Mouse (Mus musculus) R1 (cell line): ENCODE measurements at regions not wholly inside any gene's neighbourhood (a gene's known extent, or its start where the extent isn't known, plus 50 kb on each side); places are given as distances from the start of the nearest gene placed in this dataset.
A peak's percentile ranks its signal among the peaks of the same experiment; 100 is the strongest.

Source experiments
- DNase-seq: peaks from one replicate; pipeline ENCODE4 v3.0.0-alpha.2; 2018; ENCODE audit warnings: low read depth, low spot score

DNA sequence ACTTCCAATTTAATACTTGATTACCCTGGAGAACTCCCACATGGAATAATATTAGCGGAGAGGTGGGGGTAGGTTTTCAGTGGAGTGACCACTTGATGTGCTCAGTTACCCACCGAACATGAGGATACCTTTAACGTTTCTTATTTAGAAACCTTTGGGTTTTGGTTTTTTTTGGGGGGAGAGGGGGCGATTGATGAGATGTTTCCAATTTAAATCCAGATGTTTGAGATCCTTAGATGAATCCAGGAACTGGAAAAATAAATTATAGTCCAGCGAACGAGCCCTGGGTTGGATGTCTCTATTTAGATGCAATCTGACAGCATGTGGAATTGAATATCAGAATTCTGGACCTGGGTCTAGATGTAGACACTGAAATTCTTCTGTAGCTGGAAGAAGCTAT is 393.4 kb downstream of the Cd83 start:
- DNase-seq, result no peak

GRCm38 (mm10) chr13:44180384-44180783 is 395.8 kb downstream of the Cd83 start:
- no peak for DNase-seq

- DNase-seq, result peak; percentile 47
Observed at GRCm38 (mm10) chr13:44182544-44183191, 398.1 kb downstream of the Cd83 start.

GRCm38 (mm10) chr13:44195365-44195764 is 410.8 kb downstream of the Cd83 start:
- DNase-seq, result no peak

DNA sequence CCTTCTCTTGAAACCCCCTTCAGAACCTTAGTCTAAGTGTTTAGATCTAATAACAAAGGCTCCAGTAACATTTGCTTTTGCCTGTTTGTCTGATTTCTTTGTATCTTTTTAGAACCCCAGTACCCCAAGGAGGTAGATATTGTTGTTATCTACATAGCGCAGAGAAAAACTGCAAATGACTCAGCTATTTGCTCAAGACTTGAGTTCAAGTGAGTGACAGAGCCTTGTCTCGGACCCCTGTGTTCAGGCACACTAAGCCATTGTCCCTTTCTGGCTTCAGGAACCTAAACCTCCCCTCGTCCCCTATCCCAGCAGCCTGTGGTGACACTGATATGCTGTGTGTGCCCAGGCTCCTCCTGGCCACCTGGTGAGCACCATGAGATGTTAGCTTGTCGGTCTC is 421.5 kb downstream of the Cd83 start:
- DNase-seq, result peak; percentile 6

DNA sequence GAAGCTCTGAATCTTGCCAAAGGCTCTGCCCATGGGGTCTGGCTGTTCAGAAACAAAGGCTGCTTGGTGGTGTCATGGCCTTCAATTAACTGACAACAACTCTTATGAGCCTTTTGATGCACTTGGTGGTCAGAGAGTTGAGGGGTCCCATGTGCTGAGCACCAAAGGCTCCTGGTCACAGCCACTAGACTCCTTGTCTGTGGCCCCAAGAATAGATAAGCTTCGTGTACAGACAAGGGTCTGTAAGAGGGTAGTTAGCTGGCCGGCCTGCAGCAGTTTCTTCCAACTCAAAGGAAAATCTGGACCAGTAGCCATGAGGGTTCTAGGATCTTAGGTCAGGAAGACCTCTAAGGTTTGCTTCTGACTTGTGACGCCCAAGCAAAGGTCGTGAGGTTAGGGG is 421.9 kb downstream of the Cd83 start:
- DNase-seq, result no peak

DNA sequence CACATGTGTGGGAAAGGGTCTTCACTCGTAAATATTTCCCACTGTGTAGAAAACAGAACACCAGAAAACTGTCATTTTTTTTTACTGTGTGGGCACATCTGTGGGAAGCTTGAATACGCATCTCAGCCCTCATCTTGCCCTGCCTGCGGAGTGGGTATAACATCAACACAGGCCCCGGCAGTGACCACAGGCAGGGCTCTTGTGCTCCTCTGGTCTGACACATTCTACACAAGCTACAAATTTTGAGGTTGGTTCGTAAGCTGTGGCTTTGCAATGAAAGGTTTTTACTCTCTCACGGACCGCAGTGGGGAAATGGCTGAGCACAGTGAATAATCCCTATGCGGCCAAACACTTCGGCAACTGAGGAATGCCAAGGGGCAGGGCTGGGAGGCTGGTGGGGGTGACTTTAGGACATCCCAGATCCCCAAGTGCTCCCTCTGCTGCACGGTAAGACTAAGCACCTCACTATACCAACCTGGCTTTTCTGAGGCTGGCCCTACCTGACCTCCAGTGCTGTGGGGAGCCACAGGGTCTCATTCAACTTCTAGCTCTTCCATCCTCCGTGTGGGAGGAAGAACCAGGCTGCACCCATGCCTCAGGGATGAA is 422.9 kb downstream of the Cd83 start:
- peak; percentile 39 for DNase-seq

GRCm38 (mm10) chr13:44209036-44209435 is 424.5 kb downstream of the Cd83 start:
- no peak for DNase-seq

DNA sequence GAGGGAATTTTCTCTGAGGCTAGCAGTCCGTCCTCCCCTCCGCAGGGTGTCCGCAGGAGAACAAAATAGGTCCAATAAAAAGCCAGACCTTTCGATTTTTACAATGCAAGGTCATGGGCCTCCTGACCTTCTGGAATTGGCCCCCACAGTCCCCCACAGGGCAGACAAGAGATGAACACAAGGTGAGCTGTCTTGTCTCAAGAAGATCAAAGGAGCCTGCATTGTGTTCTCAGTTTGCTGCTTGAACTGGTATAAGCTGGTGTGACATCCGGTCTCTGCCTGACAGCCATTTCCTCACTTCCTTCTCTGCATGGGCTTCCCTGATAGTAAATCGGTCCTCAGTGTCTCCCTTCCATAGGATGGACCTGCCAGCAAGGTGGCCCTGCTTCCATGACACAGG is 425.5 kb downstream of the Cd83 start:
- peak; percentile 78 for DNase-seq

DNA sequence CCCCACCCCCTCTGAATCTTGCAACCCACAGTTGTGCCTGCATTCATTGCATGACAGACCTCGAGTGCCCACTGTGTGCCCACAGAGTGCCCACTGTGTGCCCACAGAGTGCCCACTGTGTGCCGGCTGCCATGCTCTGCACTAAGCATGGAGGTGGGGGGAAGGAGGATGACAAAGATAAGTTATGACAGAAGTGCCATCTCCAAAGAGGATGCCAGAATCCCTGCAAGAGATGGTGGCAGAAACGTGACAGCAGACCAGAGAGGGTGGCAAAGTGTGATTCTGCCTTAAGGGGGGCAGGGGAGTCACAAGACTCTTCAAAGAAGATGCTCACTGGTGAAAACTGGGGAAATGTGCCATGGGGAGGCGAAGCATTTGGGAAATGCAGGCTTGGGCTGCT is 427.8 kb downstream of the Cd83 start:
- DNase-seq, result no peak

GRCm38 (mm10) chr13:44212936-44213335 is 428.4 kb downstream of the Cd83 start:
- no peak for DNase-seq

DNA sequence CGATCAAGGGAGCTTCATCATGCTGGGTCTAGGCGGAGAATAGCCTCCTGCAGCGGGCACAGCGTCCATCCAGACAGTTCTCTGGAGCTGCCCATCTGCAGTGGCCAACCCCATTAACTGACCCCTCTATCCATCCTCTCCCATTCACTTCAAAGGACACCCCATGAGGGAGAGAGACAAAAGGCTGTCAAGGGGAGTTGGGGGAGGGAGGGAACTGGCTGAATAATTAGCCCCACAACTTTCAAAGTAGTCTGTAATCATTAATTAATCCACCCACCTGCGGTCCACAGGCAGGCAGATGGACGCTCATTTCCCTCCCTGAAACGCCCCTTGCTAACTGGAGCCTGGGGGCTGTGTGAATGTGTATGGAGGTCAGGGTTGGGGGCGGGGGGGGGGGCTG is 433.7 kb downstream of the Cd83 start:
- no peak for DNase-seq

GRCm38 (mm10) chr13:44221721-44222120 is 437.1 kb downstream of the Cd83 start:
- DNase-seq, result no peak

DNA sequence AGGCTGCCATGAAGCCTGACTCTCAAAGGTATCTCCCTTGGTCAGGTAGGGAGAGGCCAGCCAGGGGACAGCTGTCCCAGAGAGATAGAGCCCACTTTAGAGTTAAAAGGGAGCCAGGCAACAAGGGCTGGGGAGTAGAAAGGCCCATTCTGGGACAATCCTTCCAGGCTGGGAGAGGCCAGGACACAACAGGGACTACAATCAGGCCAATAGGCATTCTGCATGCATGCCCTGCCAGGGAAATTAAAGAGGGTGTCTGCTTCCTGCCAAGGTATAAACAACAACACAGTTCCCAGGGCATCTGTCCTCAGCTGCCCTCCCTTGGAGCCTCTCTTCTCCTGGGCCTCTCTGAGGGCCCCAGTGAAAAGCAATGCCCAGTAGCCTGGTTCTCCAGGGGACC is 437.8 kb downstream of the Cd83 start:
- no peak for DNase-seq

DNA sequence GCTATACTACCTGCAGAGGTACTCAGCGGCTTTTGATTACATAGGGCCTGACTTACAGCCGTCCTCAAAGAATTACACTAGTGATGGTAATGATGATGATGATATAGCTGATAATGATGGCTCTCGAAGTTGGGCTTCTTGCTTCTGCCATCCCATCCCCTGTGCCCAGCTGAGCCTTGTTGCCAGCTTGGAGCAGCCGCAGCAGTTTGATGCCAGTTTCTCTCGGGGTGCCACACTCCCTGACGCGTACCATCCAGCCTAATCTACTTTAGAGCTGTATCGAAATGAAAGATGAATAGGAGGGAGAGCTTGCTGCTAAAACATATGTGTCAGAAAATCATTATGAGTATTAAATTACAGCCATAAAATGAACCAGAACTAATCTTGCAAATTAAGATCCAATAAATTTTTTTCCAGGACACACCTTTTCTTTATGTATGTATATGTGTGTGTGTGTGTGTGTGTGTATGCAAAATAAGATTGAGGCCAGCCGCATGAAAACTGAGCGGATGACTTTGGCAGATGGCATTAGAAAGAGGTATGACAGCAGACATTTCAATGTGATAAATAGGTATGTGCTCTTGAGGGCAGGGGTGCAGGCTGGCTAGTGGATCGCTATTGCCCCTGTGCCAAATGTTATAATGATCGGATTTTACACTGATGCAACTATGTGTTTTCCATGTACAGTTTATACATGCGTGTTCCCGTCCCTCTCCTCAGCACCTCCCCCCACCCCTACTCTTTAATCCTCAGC is 443.3 kb downstream of the Cd83 start:
- no peak for DNase-seq

- DNase-seq, result peak; percentile 34
Observed at GRCm38 (mm10) chr13:44228540-44229135, 444.1 kb downstream of the Cd83 start.

- no peak for DNase-seq
Observed at GRCm38 (mm10) chr13:44229136-44229611, 444.6 kb downstream of the Cd83 start.

DNA sequence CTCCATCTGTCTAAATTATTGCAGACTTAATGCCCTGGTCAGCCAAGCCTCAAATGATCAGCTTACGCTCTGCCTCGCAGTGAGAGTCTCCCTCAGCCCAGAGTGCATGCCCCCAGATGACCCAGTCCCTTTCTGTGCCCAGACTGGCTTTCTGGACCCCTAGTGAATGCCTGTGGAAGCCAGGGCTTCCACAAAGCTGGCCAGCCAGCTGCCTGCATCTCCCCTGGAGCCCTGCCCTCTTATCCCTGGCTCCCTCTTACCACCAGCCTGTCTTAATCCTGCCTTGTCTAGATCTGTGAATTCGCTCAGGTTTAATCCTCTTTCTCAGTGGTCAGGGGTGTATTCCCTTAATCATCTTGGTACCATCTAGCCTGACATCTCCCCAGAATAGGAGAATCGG is 446.8 kb downstream of the Cd83 start:
- no peak for DNase-seq

DNA sequence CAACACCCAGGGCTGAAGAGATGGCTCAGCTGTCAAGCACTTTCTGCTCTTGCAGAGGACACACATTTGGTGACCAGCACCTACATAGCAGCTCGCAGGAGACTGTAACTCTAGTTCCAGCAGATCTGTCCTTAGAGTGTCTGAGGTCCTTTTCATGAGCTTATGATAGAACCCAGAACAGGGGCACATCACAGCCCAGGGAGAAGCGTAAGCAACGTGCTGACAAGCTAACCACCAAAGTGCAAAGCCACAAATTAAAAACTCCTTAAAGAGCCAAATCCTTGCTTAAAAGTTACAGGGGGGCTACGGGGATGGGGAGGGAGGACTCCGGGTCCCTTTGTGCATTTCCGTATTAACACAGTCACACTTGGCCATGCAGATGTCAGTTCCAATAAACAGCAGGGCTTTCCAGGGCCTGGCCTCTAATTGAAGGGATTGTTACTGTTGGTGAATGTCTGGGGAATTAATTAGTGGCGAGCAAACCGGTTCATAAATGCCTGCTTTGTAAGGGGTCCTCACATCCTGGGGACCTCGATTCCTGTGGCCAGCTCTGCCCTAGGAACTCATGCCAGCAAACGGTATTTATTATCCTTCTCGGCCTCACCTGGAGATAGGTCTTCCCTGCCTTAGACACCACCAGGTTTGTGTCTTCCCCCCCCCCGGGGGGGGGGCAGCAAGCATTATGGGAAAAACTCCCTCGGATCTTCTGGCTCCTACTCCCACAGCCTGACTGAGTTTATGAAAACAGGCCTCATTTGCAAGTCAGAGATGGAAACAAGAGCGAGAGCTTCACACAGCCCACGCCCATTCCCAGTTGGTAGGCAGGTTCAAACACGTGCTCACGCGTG is 447.5 kb downstream of the Cd83 start:
- peak; percentile 48 for DNase-seq

DNA sequence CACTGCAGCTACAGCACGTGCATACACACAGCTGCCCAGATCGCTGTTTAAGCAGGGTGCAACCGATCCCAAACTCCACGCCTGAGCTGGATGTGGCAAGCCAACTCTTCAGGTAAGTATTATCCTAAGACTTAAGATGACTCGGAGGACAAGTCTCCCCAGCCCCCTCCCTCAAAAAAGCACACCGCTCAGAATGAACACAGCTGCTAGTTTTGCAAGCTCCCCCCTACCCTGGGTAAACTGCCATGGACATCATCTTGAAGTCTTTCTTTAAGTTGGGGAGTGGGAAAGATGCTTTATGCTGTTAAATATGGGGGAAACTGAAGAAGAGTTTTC is 448.1 kb downstream of the Cd83 start:
- no peak for DNase-seq

DNA sequence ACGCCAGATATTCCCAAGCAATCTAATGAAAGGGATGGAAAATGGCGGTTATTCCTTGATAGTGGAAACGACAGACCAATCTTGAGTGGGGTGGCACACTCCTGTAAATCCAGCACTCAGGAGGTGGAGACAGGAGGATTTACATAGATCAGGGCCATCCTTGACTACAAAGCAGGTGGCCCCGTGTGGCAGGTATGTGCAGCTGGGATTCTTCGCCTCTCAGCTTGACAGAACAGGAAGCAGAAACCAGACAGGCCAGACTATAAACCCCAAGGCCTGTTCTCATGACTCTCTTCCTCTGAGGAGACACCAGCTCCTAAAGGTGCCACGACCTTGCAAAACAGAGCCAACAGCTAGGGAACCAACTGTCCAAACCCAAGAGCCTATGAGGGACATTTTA is 449.7 kb downstream of the Cd83 start:
- DNase-seq, result peak; percentile 28

GRCm38 (mm10) chr13:44235236-44235635 is 450.7 kb downstream of the Cd83 start:
- DNase-seq, result no peak
